Mouse (Mus musculus) adrenal gland (tissue): ENCODE results near the gene Emc10.

Experiments
- intact Hi-C: fragments of 180-260 bp; cut with DNase I; formaldehyde crosslinking; loops from one replicate; pipeline ENCODE4 v1.15.1; 2025

The Emc10 gene

GRCm38 (mm10) chr7:44526414-44527154, 30.3 kb upstream of the Emc10 start:
- intact Hi-C loops, result loop anchor here (10.0 kb wide), 1 partner anchor 128 kb away; no protein-coding TSS in a partner anchor

DNA sequence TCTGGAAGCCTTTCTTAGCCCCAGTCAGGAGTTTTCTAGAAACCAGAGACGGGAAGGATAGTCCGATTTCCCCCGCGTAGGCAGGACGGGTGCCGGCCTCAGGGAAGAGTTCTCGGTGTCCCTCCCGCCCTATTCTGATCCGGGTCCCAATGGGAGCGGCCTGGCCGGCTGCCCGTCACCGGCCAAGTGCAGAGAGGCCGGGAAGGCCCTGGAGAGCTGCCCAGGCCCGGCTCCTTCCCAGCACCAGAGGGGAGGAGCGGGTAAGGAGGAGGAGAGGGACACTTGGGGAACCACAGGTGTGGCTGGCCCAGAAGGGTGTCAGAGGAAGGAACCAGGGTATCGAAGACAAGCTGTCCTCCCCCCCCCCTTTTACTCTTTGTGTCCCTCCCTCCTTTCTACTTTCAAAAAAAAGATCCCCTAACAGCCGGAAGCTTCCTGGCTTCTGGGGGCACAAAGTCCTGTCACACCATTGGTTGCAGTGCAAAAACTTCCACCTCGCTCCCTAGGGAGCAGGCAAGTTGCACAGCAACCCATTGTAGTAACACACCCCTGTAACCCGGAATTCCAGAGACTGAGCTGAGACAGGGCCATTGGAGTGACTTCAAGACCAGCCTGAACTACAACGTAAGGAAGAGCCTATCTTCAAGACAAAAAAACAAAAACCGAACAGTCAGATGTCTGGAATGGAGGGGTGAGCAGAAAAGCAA, 28.9 kb upstream of the Emc10 start:
- intact Hi-C loops, result loop anchor here (10.0 kb wide), 1 partner anchor 130 kb away; no protein-coding TSS in a partner anchor

DNA sequence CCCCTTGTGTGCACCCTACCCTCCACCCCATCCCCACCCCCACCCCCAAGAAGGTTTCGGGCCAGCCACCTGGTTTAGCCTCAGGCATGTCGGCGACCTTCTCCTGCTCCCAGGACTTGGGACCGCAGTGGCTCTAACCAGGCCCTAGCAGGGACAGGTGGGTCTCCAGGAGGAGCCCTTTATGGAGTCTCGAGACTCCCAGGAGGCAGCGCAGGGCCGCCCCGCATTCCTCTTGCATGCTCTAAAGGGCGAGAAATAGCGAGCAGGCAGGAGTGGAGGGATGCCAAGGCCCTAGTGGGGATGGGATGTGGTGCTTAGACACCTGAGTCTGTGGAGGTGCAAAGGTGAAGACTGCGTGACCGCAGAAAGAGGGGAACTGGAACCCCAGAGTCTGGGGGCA, 28.2 kb upstream of the Emc10 start, which contains the start of gene Mybpc2:
TSS of gene Mybpc2 (minus strand) at position 155 of the 400 bp plus-strand sequence.
- intact Hi-C loops, result loop anchor here (5.0 to 10.0 kb wide), 2 partner anchors 38 to 130 kb away; no protein-coding TSS in a partner anchor

- intact Hi-C loops, result loop anchor here (5.0 to 10.0 kb wide), 2 partner anchors 39 to 132 kb away; no protein-coding TSS in a partner anchor
Observed at GRCm38 (mm10) chr7:44523056-44523455, 26.7 kb upstream of the Emc10 start.

DNA sequence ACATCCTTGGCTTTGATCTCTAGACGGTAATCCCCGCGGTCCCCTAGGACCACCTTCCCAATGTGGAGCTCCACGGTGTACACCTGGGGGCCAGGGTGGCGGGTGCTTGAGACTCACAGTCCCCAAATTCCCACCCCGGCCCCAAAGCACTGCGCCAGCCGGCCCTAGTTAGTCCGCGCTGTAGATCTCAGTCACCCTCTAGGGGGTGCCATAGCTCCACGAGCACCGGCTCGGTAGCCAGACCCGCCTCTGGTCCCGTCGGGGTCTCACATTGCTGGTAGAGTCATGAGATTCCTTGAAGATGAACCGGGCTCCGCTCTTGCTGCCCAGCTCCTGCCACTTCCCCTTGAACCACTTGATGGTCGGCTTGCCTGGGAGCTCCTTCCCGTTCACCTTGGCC, 25.4 kb upstream of the Emc10 start:
- intact Hi-C loops, result loop anchor here (5.0 to 10.0 kb wide), 2 partner anchors 41 to 133 kb away; no protein-coding TSS in a partner anchor

DNA sequence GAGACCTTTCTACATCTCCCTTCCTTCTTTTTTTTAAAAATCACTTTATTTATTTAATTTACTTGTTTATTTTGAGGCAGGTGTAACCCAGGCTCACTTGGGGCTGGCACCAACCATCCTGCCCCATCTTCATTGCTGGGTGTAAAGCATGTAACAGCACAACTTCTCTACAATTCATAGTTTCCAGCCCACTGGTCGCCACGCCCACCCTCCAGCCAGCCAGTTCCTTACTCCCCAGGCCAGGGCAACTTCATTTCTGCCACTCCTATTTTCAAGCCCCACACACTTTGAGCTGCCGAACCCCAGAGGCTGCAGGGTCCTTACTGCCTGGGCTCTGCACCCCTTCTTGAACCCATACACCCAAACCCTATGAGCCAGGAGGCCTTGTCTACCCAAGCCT, 24.7 kb upstream of the Emc10 start:
- intact Hi-C loops, result loop anchor here (5.0 to 10.0 kb wide), 2 partner anchors 41 to 134 kb away; no protein-coding TSS in a partner anchor

DNA sequence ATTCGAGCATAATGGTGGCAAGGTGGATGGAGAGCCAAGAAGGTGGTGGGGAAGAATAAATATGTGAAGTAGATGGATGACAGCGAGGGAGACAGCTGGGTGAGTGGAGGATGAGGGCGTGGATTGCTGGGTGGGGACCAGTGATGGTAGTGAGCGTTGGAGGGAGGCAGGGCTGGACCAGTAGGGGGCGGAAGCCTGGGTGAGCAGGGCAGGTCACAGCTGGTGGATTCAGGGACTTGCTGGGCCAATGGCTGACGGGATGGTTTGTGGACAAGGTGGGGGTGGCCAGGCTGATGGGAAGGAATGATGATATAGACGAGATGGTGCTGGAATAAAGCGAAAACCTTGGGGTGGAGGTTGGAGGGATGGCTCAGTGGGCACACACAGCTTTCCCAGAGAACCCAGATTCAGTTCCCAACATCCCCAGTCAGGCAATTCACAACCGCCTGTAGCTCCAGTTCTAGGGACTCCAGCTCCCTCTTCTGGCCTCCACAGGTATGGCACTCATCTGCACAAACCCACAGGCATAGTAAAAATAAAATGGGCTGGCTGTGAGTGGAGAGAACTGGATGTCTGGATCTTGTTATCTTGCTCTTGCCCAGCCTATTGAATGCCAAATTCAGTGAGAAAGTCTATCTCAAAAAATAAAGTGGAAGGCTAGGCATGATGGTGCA, 23.0 kb upstream of the Emc10 start:
- intact Hi-C loops, result no loop called here

GRCm38 (mm10) chr7:44507491-44507890, 11.2 kb upstream of the Emc10 start:
- intact Hi-C loops, result no loop called here

DNA sequence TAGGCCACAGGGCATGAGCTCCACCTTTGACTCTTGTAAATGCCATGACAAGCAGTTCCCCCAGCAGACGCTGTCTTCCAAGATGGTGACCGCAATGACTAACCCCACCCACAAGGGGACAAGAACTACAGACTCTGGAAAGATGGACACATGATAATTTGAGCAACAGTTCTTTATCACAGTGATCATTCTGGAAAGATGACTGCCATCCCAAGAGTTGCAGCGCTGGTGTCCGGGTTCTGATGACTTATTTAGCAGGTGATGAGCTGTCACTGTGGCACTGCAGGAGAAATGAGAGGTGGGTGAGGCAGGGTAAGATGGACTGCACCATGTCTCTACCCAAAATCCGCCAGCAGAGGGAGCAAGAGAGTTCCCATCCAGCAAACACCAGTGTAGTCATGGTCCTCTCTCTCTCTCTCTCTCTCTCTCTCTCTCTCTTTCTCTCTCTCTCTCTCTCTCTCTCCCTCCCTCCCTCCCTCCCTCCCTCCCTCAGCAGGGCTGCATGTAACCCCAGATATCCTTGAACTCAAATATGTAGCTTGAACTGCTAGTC, 5.3 kb upstream of the Emc10 start:
- intact Hi-C loops, result loop anchor here (2.0 kb wide), 1 partner anchor 59 kb away; no protein-coding TSS in a partner anchor

- intact Hi-C loops, result no loop called here
Observed at GRCm38 (mm10) chr7:44500046-44500445, 3.7 kb upstream of the Emc10 start.

DNA sequence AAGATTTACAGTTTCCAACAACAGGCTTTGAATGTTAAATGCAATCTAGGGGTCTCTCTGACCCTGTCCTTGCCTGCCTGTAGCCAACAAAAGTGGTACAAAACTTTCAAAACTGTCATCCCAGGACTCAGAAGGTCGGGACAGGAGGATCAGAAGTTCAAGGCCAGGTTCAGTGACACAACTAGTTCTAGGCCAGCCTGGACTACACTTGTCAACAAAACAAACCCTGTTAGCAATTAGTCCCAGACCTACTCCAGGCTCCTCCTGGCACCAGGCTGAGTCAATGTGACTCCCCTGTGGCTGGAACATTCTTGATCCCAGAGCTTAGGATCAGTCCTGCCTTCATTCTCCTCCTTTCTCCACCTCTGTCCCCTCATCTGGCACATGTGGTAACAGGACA, 2.6 kb upstream of the Emc10 start:
- intact Hi-C loops, result no loop called here

GRCm38 (mm10) chr7:44497361-44498055, 1.2 kb upstream of the Emc10 start:
- intact Hi-C loops, result no loop called here

DNA sequence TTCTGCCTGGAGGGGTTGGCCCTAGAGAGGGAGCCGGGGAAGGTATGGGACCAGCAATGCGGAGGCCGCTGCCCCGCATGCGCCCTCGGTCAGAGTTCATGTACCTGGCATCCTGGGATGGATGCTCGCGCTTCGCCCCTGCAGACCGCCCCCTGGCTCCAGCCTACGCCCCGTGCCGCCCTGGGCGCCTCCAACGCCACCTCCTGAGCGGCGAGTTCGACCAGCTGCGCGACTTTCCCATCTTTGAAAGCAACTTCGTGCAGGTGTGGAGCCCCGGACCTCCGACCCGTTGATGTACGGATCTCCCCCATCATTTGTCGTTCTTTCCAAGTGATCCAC, 411 bp upstream of the Emc10 start:
- intact Hi-C loops, result no loop called here

- intact Hi-C loops, result no loop called here
Observed at GRCm38 (mm10) chr7:44495086-44495485, 1.2 kb downstream of the Emc10 start.

GRCm38 (mm10) chr7:44494681-44495080, 1.6 kb downstream of the Emc10 start:
- intact Hi-C loops, result no loop called here

DNA sequence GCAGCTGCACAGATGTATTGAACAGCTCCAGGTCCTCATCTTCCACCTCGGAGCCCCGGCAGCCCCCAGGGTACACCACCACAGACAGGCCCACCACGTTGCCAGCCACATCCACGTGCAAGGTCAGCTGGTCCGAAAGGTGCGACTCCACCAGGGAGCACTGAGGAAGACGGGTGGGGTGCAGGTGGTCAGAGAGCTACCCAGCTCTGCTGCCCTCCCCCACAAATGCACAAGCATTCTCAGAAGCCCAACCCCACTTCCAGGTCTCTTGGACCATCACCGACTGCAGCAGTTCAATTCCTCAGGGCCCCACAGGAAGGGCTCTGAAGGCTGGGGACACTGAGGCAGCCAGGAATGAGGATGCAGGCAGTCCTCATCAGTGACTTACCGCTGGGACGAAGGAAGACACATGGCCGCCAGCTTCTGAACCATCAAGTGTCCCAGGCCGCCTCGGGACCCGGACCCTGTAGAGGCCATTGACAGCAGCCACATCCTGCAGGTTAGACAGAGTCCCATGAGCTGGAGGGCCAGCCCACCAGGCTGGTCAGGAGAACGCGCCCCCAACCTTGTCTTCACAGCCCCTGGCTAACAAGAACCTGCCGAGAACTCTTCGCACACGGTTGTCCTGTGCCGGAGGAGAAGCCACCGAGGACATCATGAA, 4.0 kb downstream of the Emc10 start:
- intact Hi-C loops, result no loop called here

- intact Hi-C loops, result no loop called here
Observed at GRCm38 (mm10) chr7:44491391-44491790, 4.9 kb downstream of the Emc10 start.

DNA sequence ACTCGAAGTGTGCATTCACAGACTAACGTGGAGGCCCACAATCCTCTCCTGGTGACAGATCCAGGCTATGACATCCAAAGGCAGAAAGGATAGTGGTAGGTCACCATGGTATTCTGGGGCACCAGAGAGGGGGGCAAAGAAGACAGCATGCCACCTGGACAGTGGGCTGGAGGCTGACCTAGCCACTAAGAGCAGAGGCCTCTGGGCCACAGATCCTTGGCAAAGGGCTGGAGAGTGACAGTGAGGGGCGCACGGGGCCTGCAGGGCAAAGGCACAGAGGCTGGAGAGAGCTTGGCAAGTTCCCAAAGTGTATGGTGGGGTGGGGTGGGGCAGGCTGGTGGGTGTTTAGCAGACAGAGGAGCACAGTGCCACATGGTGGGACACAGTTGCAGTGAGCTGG, 6.0 kb downstream of the Emc10 start:
- intact Hi-C loops, result no loop called here

DNA sequence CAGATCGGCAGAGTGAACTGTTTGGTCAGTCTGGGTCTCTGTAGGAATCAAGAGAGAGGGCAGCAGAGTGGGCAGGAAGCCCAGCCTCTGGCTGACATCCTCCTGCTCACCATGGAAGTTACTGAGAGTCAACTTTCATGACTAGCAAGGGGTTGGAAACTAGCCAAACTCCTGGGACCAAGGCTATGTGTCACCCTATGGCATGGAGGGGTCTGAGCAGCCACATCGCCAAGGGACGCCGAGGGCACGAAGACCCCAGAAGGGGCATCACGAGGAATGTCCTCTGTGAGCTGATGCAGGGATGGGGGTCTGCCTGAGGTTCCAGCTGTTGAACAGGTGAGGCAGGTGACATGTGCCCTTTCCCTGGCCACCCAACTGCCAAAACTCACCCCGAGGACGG, 7.8 kb downstream of the Emc10 start:
- intact Hi-C loops, result loop anchor here (5.0 kb wide), 2 partner anchors 91 to 226 kb away; partner anchors contain the start of gene Gm15517

DNA sequence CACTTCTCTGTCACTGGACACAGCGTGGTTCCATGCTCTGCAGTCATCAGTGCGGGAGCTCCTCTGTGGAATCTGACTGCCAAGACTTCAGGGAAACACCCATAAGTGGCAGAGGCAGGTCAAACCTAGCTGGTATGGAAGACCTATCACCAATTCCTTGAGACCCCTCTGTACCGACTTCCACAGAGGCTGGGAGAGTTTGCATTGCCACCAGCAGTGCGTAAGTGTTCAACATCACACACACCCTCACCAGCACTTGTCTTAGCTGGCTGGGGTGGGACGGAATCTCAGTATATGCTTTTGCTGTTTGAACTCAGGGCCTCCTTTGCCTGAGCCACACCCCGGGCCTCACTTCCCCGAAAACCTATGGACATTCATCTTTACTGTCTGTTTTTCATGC, 8.4 kb downstream of the Emc10 start:
- intact Hi-C loops, result loop anchor here (5.0 kb wide), 2 partner anchors 91 to 226 kb away; partner anchors contain the start of gene Gm15517
